Comparison of ENCODE assay signal across 19 mouse cellular contexts in the genomic region with DNA sequence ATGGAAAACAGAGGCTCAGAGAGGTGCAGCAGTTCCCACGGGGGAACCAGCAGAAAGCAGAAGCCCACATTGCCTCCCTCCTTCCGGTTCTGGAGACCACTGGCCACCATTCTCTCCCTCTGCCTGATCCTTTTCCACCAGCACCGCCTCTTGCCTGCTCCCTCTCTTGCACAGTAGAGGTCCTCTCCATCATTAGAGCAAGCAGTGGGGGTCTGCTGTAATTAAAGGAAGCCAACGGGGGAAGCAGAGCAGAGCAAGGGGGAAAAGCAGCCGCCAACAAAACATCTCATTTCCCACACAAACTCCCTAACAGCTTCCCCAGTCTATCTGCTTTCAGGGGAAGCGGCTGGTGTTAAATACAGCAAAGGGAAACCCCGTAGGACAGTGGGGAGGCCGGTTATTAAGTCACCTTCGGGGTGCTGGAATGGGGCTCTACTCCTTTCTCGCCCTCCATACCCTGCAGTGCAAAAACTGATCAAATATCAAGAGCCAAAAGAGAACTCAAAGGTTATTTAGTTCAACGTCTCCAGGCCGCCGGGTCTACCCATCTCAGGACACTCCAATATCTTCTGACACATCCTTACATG. TPM values are rescaled to one million over a fixed set of nuclear protein-coding genes. Genes with fewer than 3 reads are reported as not detected.
DNase-seq lines count a peak whose midpoint lies in the region; ATAC-seq lines count a peak whose summit lies in the region.
"Had no signal": no experiment of that assay in that cellular context is flagged by ENCODE, and none has a peak within 500 bp of the region (broad histone marks: within the 10 kb centered on the region; RNA-seq: fewer than 3 reads in every experiment).

No protein-coding gene starts in this region.

- no peak overlapping the region for H3K27ac ChIP-seq in hindbrain, embryonic 13.5 days
- no peak overlapping the region for H3K27ac ChIP-seq in hindbrain, embryonic 11.5 days (ENCODE audit: low read depth, low read length)
- no peak overlapping the region for H3K27ac ChIP-seq in forebrain, embryonic 13.5 days
- H3K27ac ChIP-seq in hindbrain, embryonic 15.5 days (replicated peaks): no peak overlapping the region
- no peak overlapping the region for H3K27ac ChIP-seq in liver, embryonic 11.5 days (ENCODE audit: low read depth, low read length)
- H3K27ac ChIP-seq: liver, embryonic 13.5 days; lung, embryonic 15.5 days; midbrain, embryonic 12.5 days had no signal

- H3K9ac ChIP-seq in hindbrain, embryonic 13.5 days: no peak overlapping the region
- H3K9ac ChIP-seq in hindbrain, embryonic 11.5 days (ENCODE audit: low read depth, low read length): no peak overlapping the region
- no peak overlapping the region for H3K9ac ChIP-seq in forebrain, embryonic 13.5 days
- H3K9ac ChIP-seq in hindbrain, embryonic 15.5 days: no peak overlapping the region
- H3K9ac ChIP-seq in liver, embryonic 11.5 days (ENCODE audit: low read depth, low read length): no peak overlapping the region
- H3K9ac ChIP-seq: liver, embryonic 13.5 days; lung, embryonic 15.5 days; midbrain, embryonic 12.5 days had no signal

- peaks cover 20% of the 10 kb centered on the region for H3K27me3 ChIP-seq in hindbrain, embryonic 13.5 days
- no peaks in the 10 kb centered on the region for H3K27me3 ChIP-seq in hindbrain, embryonic 11.5 days (ENCODE audit: control insufficient read depth, insufficient read depth, low read length)
- peaks cover 41% of the 10 kb centered on the region for H3K27me3 ChIP-seq in forebrain, embryonic 13.5 days
- 0 out of 2 replicates have a peak, but pooled peaks cover 5% of the 10 kb centered on the region for H3K27me3 ChIP-seq in hindbrain, embryonic 15.5 days
- no peaks in the 10 kb centered on the region for H3K27me3 ChIP-seq in liver, embryonic 11.5 days (replicated peaks; ENCODE audit: control insufficient read depth, insufficient read depth, low read length)
- H3K27me3 ChIP-seq: liver, embryonic 13.5 days; lung, embryonic 15.5 days had no signal

- H3K4me3 ChIP-seq in hindbrain, embryonic 13.5 days: no peak overlapping the region
- no peak overlapping the region for H3K4me3 ChIP-seq in hindbrain, embryonic 11.5 days (ENCODE audit: low read depth, low read length)
- no peak overlapping the region for H3K4me3 ChIP-seq in forebrain, embryonic 13.5 days
- H3K4me3 ChIP-seq in hindbrain, embryonic 15.5 days: no peak overlapping the region
- H3K4me3 ChIP-seq in liver, embryonic 11.5 days (ENCODE audit: low read depth, low read length): no peak overlapping the region
- H3K4me3 ChIP-seq: liver, embryonic 13.5 days; lung, embryonic 15.5 days; midbrain, embryonic 12.5 days had no signal

- H3K4me1 ChIP-seq in hindbrain, embryonic 13.5 days (replicated peaks): peaks cover 29% of the 10 kb centered on the region
- H3K4me1 ChIP-seq in hindbrain, embryonic 11.5 days (replicated peaks; ENCODE audit: control insufficient read depth, insufficient read depth, low read length): peaks cover 2% of the 10 kb centered on the region
- peaks cover 35% of the 10 kb centered on the region for H3K4me1 ChIP-seq in forebrain, embryonic 13.5 days
- H3K4me1 ChIP-seq in hindbrain, embryonic 15.5 days (replicated peaks): peaks cover 14% of the 10 kb centered on the region
- H3K4me1 ChIP-seq in liver, embryonic 11.5 days (replicated peaks; ENCODE audit: control insufficient read depth, insufficient read depth, low read length): no peaks in the 10 kb centered on the region
- H3K4me1 ChIP-seq: liver, embryonic 13.5 days; lung, embryonic 15.5 days had no signal

- 31% methylated on average over 13 of the region's 13 CpGs for WGBS in hindbrain, embryonic 13.5 days
- WGBS in hindbrain, embryonic 11.5 days: 31% methylated on average over 13 of the region's 13 CpGs
- 9% methylated on average over 13 of the region's 13 CpGs for WGBS in forebrain, embryonic 13.5 days
- 28% methylated on average over 13 of the region's 13 CpGs for WGBS in hindbrain, embryonic 15.5 days
- 63% methylated on average over 13 of the region's 13 CpGs for WGBS in liver, embryonic 11.5 days

- DNase-seq in hindbrain, embryonic 11.5 days (ENCODE audit: low spot score): no peak
- DNase-seq in retina, postnatal 1 day: peak; percentile 53
- DNase-seq in urinary bladder, postnatal 10 days (ENCODE audit: low spot score): no peak
- no peak for DNase-seq in liver, embryonic 11.5 days (ENCODE audit: low spot score)
- DNase-seq: adrenal gland, postnatal 25 days; cerebellum, adult 18-20 months; cerebellum, postnatal 25 days; kidney, postnatal 10 days; layer of hippocampus, adult 9-11 months; liver, embryonic 13.5 days; lung, postnatal 4 days; right cerebral cortex, adult 18-20 months had no signal

- no peaks in the 10 kb centered on the region for H3K36me3 ChIP-seq in hindbrain, embryonic 13.5 days
- H3K36me3 ChIP-seq in hindbrain, embryonic 11.5 days (ENCODE audit: control insufficient read depth, insufficient read depth, low read length): no peaks in the 10 kb centered on the region
- H3K36me3 ChIP-seq in forebrain, embryonic 13.5 days (ENCODE audit: poor library complexity, severe bottlenecking): no peaks in the 10 kb centered on the region
- H3K36me3 ChIP-seq in hindbrain, embryonic 15.5 days: no peaks in the 10 kb centered on the region
- H3K36me3 ChIP-seq in liver, embryonic 11.5 days (ENCODE audit: control insufficient read depth, insufficient read depth, low read length): no peaks in the 10 kb centered on the region
- H3K36me3 ChIP-seq: liver, embryonic 13.5 days; lung, embryonic 15.5 days; midbrain, embryonic 12.5 days had no signal

- 0 out of 2 replicates have a peak, but pooled peaks have one; percentile 32 for ATAC-seq in hindbrain, embryonic 13.5 days (ENCODE audit: low FRiP score)
- ATAC-seq in hindbrain, embryonic 11.5 days (ENCODE audit: low FRiP score): no peak
- peak; percentile 52; the same call in 1 of the 2 replicates for ATAC-seq in forebrain, embryonic 13.5 days
- peak; percentile 35; the same call in 1 of the 2 replicates for ATAC-seq in hindbrain, embryonic 15.5 days (ENCODE audit: low FRiP score, low read depth)
- no peak for ATAC-seq in liver, embryonic 11.5 days (replicated peaks; ENCODE audit: low FRiP score)
- ATAC-seq: CD4-positive, CD25-positive, alpha-beta regulatory T cell, adult 4 months; intestine, postnatal 0 days had no signal

- peak overlapping the region; percentile 32 for H3K4me2 ChIP-seq in hindbrain, embryonic 13.5 days
- no peak overlapping the region for H3K4me2 ChIP-seq in hindbrain, embryonic 11.5 days (replicated peaks; ENCODE audit: low read depth, low read length)
- peak overlapping the region; percentile 35 for H3K4me2 ChIP-seq in forebrain, embryonic 13.5 days
- peak overlapping the region; percentile 37 for H3K4me2 ChIP-seq in hindbrain, embryonic 15.5 days
- H3K4me2 ChIP-seq in liver, embryonic 11.5 days: no peak overlapping the region
- H3K4me2 ChIP-seq: liver, embryonic 13.5 days; lung, embryonic 15.5 days; midbrain, embryonic 12.5 days had no signal

- no peaks in the 10 kb centered on the region for H3K9me3 ChIP-seq in hindbrain, embryonic 13.5 days
- no peaks in the 10 kb centered on the region for H3K9me3 ChIP-seq in hindbrain, embryonic 11.5 days (ENCODE audit: control insufficient read depth, low read length)
- no peaks in the 10 kb centered on the region for H3K9me3 ChIP-seq in forebrain, embryonic 13.5 days (replicated peaks)
- no peaks in the 10 kb centered on the region for H3K9me3 ChIP-seq in hindbrain, embryonic 15.5 days
- no peaks in the 10 kb centered on the region for H3K9me3 ChIP-seq in liver, embryonic 11.5 days (ENCODE audit: control insufficient read depth, low read length)
- H3K9me3 ChIP-seq: lung, embryonic 15.5 days; midbrain, embryonic 12.5 days had no signal

RNA-seq across cellular contexts. Expression of a gene that starts 32.1 kb away (rescaled TPM):
- polyA plus RNA-seq in hindbrain, embryonic 13.5 days (2015; fragmentation: Nextera tagmentation; extraction: Ambion mirVana): 10.9 and 12.9 TPM in 2 replicates
- 4.3 and 4.8 TPM in 2 replicates for polyA plus RNA-seq in hindbrain, embryonic 11.5 days (2014; fragmentation: Nextera tagmentation; extraction: Ambion mirVana)
- polyA plus RNA-seq in forebrain, embryonic 13.5 days (2015; fragmentation: Nextera tagmentation; extraction: Ambion mirVana): 3.8 and 5.3 TPM in 2 replicates
- 15.6 and 16.3 TPM in 2 replicates for polyA plus RNA-seq in hindbrain, embryonic 15.5 days (2015; fragmentation: Nextera tagmentation; extraction: Ambion mirVana)
- polyA plus RNA-seq in liver, embryonic 11.5 days (2014; fragmentation: Nextera tagmentation; extraction: Ambion mirVana): 0.34 and 0.48 TPM in 2 replicates
- polyA plus RNA-seq: CD4-positive, CD25-positive, alpha-beta regulatory T cell, adult 4 months had no signal

Comparison
In these comparisons a context has a peak if more than half of its experiments do, and no peak if none do; other contexts are left out.
1. ATAC-seq: peak in hindbrain, embryonic 13.5 days (single experiment), forebrain, embryonic 13.5 days (single experiment) and hindbrain, embryonic 15.5 days (single experiment); none in hindbrain, embryonic 11.5 days (single experiment) and liver, embryonic 11.5 days (single experiment).
2. H3K4me2 ChIP-seq: peak in hindbrain, embryonic 13.5 days (single experiment), forebrain, embryonic 13.5 days (single experiment) and hindbrain, embryonic 15.5 days (single experiment); none in hindbrain, embryonic 11.5 days (single experiment) and liver, embryonic 11.5 days (single experiment).